Mouse (Mus musculus): ENCODE results near the gene Zfyve1.

DNA sequence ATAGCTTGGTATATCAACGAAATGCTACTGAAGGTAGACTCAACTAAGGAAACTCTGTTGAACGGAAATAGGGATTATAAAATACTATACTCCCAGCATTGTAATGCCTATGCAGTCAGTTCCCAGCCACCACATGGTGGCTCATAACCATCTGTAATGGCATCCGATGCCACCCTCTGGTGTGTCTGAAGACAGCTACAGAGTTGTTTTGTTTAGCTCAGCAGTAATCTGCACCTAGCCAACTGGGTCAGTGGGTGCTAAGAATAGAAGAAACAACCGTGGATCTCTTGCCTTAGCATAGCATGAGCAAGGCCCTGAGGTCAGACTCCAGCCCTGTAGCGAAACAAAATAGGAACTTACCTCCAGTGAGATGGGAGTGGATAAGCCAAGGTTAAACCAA, 72.7 kb downstream of the Zfyve1 start:
- TF ChIP-seq CTCF (IDR thresholded peaks at IDR 0.05; ENCODE audit: low read depth) (no peak), EP300 (IDR thresholded peaks at IDR 0.05; ENCODE audit: low read depth) (no peak)
